Comparison of ENCODE assay signal across 8 mouse cellular contexts in the genomic region with DNA sequence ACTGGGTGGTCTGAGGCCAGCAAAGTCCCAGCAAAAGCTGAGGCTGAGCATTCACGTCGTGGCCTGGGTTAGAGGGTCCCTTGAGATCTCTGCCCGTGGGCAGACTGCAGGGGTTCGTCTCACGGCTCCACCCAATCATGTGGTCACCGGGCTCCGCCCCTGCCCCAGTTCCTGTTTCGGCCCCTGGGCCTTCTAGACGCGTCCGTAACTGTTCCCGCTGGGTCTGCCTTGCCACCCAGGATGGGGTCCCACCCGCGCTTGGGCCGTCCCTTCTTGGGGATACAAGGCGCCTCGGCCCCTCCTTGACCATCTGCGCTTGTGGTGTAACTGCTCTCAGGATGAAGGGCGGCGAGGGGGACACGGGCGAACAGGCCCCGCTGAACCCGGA. TPM values are rescaled to one million over a fixed set of nuclear protein-coding genes. Genes with fewer than 3 reads are reported as not detected.
DNase-seq lines count a peak whose midpoint lies in the region; ATAC-seq and TF ChIP-seq lines count a peak whose summit lies in the region.

A gene (plus strand): TSS at position 165 of the 388 bp plus-strand sequence.

- TF ChIP-seq EP300 in lung, postnatal 0 days (IDR thresholded peaks at IDR 0.05) = no peak; the same call in 1 of the 2 replicates

- peak within 1 kb of the TSS; percentile 87 for H3K9ac ChIP-seq in lung, postnatal 0 days (replicated peaks; ENCODE audit: low read depth)

- WGBS in lung, postnatal 0 days = 0% methylated on average over 24 of the region's 24 CpGs

- peak within 1 kb of the TSS; percentile 95 for H3K4me2 ChIP-seq in lung, postnatal 0 days (replicated peaks; ENCODE audit: low read depth, low read length)

- H3K36me3 ChIP-seq in G1E (replicated peaks) = peaks cover 66% of the 10 kb centered on the region
- H3K36me3 ChIP-seq in lung, postnatal 0 days (ENCODE audit: insufficient read depth, low read length) = no peaks in the 10 kb centered on the region

- no peaks in the 10 kb centered on the region for H3K27me3 ChIP-seq in G1E (ENCODE audit: insufficient read depth, low read length)
- no peaks in the 10 kb centered on the region for H3K27me3 ChIP-seq in lung, postnatal 0 days (replicated peaks; ENCODE audit: insufficient read depth, low read length)

- peak; percentile 89 for DNase-seq in G1E (ENCODE audit: low spot score)
- peak; percentile 72 for DNase-seq in cerebellum, adult 8-10 months
- peak; percentile 82 for DNase-seq in forelimb bud, embryonic 11.5 days (ENCODE audit: low read depth, low spot score)
- peak; percentile 86 for DNase-seq in heart, postnatal 4 days
- DNase-seq in layer of hippocampus, adult 8-10 months (ENCODE audit: low spot score in 2 of 2) = peak; percentile 83
- peak; percentile 95 for DNase-seq in lung, postnatal 0 days (ENCODE audit: low spot score)
- peak; percentile 90 for DNase-seq in ovary, postnatal 10 days (ENCODE audit: low spot score)
- DNase-seq in thymus, postnatal 14 days = peak; percentile 66

- peak within 1 kb of the TSS; percentile 84 for H3K4me3 ChIP-seq in G1E (ENCODE audit: low read depth, low read length)
- peak within 1 kb of the TSS; percentile 81 for H3K4me3 ChIP-seq in lung, postnatal 0 days (ENCODE audit: low read depth, low read length)

- no peak for TF ChIP-seq CTCF in G1E (IDR thresholded peaks at IDR 0.05; ENCODE audit: low read depth, low read length)
- no peak for TF ChIP-seq CTCF in lung, postnatal 0 days (IDR thresholded peaks at IDR 0.05)

- peak; percentile 43 for ATAC-seq in G1E (ENCODE audit: extremely low read depth, insufficient number of reproducible peaks, low FRiP score, poor library complexity, severe bottlenecking)
- ATAC-seq in lung, postnatal 0 days = peak; percentile 85

- peak within 1 kb of the TSS; percentile 93 for H3K27ac ChIP-seq in lung, postnatal 0 days (ENCODE audit: low read length)

- H3K9me3 ChIP-seq in G1E (replicated peaks) = no peaks in the 10 kb centered on the region
- H3K9me3 ChIP-seq in lung, postnatal 0 days (ENCODE audit: low read length) = no peaks in the 10 kb centered on the region

- H3K4me1 ChIP-seq in G1E (ENCODE audit: insufficient read depth, low read depth, low read length) = peaks cover 84% of the 10 kb centered on the region
- H3K4me1 ChIP-seq in lung, postnatal 0 days (ENCODE audit: insufficient read depth, low read depth, low read length) = peaks cover 10% of the 10 kb centered on the region

RNA-seq across cellular contexts. Expression of the gene that starts here (rescaled TPM):
- total RNA-seq in G1E (2014; fragmentation: Nextera tagmentation) (27.4 and 27.7 TPM in 2 replicates), G1E (2017) (47.1 and 53.8 TPM in 2 replicates)
- 30.2 and 43.1 TPM in 2 replicates for polyA plus RNA-seq in G1E (2012)
- 10 to 100 TPM; 14.7 to 14.8 TPM for total RNA-seq in heart, postnatal 4 days (2021)
- 10 to 100 TPM; 25.8 to 30.7 (median 29.4) TPM for total RNA-seq in layer of hippocampus, adult 8-10 months (2022)
- 38.5 and 42.8 TPM in 2 replicates for polyA plus RNA-seq in lung, postnatal 0 days (2015; fragmentation: Nextera tagmentation; extraction: Ambion mirVana)

Comparison
In these comparisons a context has a peak if more than half of its experiments do, and no peak if none do; other contexts are left out.
1. Peak in every context shown above with its lines: DNase-seq, ATAC-seq, H3K4me3 ChIP-seq and H3K27ac ChIP-seq.